Mouse (Mus musculus): Measurements from ENCODE around the gene Nutf2.

- TF ChIP-seq CTCF (IDR thresholded peaks at IDR 0.05; ENCODE audit: low read depth, low read length) (no peak), GATA1 (IDR thresholded peaks at IDR 0.05; ENCODE audit: borderline replicate concordance, low read length) (no peak), POLR2AphosphoS5 (IDR thresholded peaks at IDR 0.05; ENCODE audit: insufficient replicate concordance, low read depth, low read length) (no peak), TAL1 (conservative IDR thresholded peaks at IDR 0.05; ENCODE audit: low read depth, low read length) (no peak), GATA2 (IDR thresholded peaks at IDR 0.05; ENCODE audit: borderline replicate concordance, low read depth, low read length) (no peak)
These were observed 4.1 kb upstream of the Nutf2 start for GRCm38 (mm10) chr8:105856168-105856835.

All from G1E (cell line).